Mouse (Mus musculus): ENCODE measurements around the gene Lpar5. TPM values are rescaled to one million over a fixed set of nuclear protein-coding genes. Genes with fewer than 3 reads are reported as not detected.

Lpar5 gene
- total RNA-seq, 2 experiments from 2014 or later, result 10.9 TPM; not detected in 1

- no peak for ATAC-seq (replicated peaks; ENCODE audit: low FRiP score, poor library complexity, severe bottlenecking)
Observed at GRCm38 (mm10) chr6:125107705-125108104, 40.0 kb downstream of the Lpar5 start.

- ATAC-seq (replicated peaks; ENCODE audit: low FRiP score, poor library complexity, severe bottlenecking), result no peak
Observed at GRCm38 (mm10) chr6:125109371-125109770, 41.7 kb downstream of the Lpar5 start.

- ATAC-seq (replicated peaks; ENCODE audit: low FRiP score, poor library complexity, severe bottlenecking), result peak; percentile 58
Observed at GRCm38 (mm10) chr6:125110927-125111326, 43.2 kb downstream of the Lpar5 start.

DNA sequence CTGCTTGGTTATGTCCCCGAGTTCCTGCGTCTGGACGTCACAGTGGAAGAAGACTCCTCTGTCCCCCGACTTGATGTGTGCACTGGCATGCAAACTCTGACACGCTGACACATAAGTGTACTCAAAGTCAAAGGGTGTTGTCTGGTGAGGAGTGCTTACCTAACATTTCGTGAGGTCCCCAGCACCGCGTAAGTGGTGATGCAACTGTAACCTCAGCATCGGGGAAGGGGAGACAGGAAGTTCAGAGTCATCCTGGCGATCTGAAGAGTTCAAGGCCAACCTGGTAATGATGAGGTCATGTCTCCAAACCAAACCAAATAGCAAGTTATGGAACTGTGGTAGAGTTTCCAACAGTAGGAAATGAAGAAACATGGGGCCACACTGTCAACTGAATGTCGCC, 44.8 kb downstream of the Lpar5 start:
- ATAC-seq (replicated peaks; ENCODE audit: low FRiP score, poor library complexity, severe bottlenecking), result no peak

DNA sequence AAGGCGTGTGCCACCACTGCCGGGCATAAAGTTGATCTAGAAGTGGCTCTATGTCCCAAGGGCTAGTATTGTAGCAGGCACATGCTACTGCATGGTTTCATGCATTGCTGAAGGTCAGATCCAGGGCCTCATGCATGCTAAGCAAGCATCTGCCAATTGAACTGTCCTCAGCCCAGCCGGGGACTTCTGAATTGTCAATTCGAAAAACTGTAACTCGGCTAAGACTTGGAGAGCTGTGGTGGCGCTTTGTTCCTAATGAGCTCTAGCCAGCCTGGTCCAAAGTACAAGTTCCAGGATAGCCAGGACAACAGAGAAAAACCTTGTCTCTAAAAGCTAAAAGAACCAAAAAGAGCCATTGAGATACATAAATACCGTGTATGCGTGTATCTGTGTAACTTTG, 51.7 kb downstream of the Lpar5 start:
- ATAC-seq (replicated peaks; ENCODE audit: low FRiP score, poor library complexity, severe bottlenecking), result no peak

GRCm38 (mm10) chr6:125128724-125129123, 61.0 kb downstream of the Lpar5 start:
- no peak for ATAC-seq (replicated peaks; ENCODE audit: low FRiP score, poor library complexity, severe bottlenecking)

- no peak for ATAC-seq (replicated peaks; ENCODE audit: low FRiP score, poor library complexity, severe bottlenecking)
Observed at GRCm38 (mm10) chr6:125129710-125130402, 62.1 kb downstream of the Lpar5 start.

GRCm38 (mm10) chr6:125131302-125132156, 63.8 kb downstream of the Lpar5 start, which contains the start of gene Nop2:
Gene Nop2, plus strand, starts transcription at chr6:125131909.
- peak; percentile 93 for ATAC-seq (replicated peaks; ENCODE audit: low FRiP score, poor library complexity, severe bottlenecking)

Other genes starting within 250 kb of the Lpar5 start
- 35.6 and 60.5 TPM in 2 replicates for gene Usp5, start 238.4 kb upstream of the Lpar5 start, total RNA-seq (2015; ENCODE audit: low replicate concordance)
- 41.2 and 53.1 TPM in 2 replicates for gene Usp5, start 238.4 kb upstream of the Lpar5 start, total RNA-seq (2017; ENCODE audit: low replicate concordance)
- 529 and 565 TPM in 2 replicates for gene Cdca3, start 238.4 kb upstream of the Lpar5 start, total RNA-seq (2015; ENCODE audit: low replicate concordance)
- gene Cdca3, start 238.4 kb upstream of the Lpar5 start, total RNA-seq (2017; ENCODE audit: low replicate concordance), result 409 and 459 TPM in 2 replicates
- gene Gnb3, start 227.6 kb upstream of the Lpar5 start, total RNA-seq (2015; ENCODE audit: low replicate concordance), result not detected in 2 replicates
- gene Gnb3, start 227.6 kb upstream of the Lpar5 start, total RNA-seq (2017; ENCODE audit: low replicate concordance), result not detected in 2 replicates
- gene P3h3, start 210.2 kb upstream of the Lpar5 start, total RNA-seq (2015; ENCODE audit: low replicate concordance), result 1.1 and 2.5 TPM in 2 replicates
- 0.83 and 3.0 TPM in 2 replicates for gene P3h3, start 210.2 kb upstream of the Lpar5 start, total RNA-seq (2017; ENCODE audit: low replicate concordance)
- not detected in 2 replicates for gene Gpr162, start 203.9 kb upstream of the Lpar5 start, total RNA-seq (2015; ENCODE audit: low replicate concordance)
- not detected in 2 replicates for gene Gpr162, start 203.9 kb upstream of the Lpar5 start, total RNA-seq (2017; ENCODE audit: low replicate concordance)
- gene Cd4, start 179.7 kb upstream of the Lpar5 start, total RNA-seq (2015; ENCODE audit: low replicate concordance), result 4.3 and 12.2 TPM in 2 replicates
- gene Cd4, start 179.7 kb upstream of the Lpar5 start, total RNA-seq (2017; ENCODE audit: low replicate concordance), result 5.0 and 6.8 TPM in 2 replicates
- gene Lag3, start 156.2 kb upstream of the Lpar5 start, total RNA-seq (2015; ENCODE audit: low replicate concordance), result 1.8 TPM in 1 of 2 replicates, not detected in the other
- gene Lag3, start 156.2 kb upstream of the Lpar5 start, total RNA-seq (2017; ENCODE audit: low replicate concordance), result 0.90 TPM in 1 of 2 replicates, not detected in the other
- gene Ptms, start 147.8 kb upstream of the Lpar5 start, total RNA-seq (2015; ENCODE audit: low replicate concordance), result 15.5 and 20.5 TPM in 2 replicates
- 7.9 and 18.6 TPM in 2 replicates for gene Ptms, start 147.8 kb upstream of the Lpar5 start, total RNA-seq (2017; ENCODE audit: low replicate concordance)
- 44.0 and 45.3 TPM in 2 replicates for gene Mlf2, start 136.5 kb upstream of the Lpar5 start, total RNA-seq (2015; ENCODE audit: low replicate concordance)
- gene Mlf2, start 136.5 kb upstream of the Lpar5 start, total RNA-seq (2017; ENCODE audit: low replicate concordance), result 18.5 and 42.2 TPM in 2 replicates
- 14.3 and 17.3 TPM in 2 replicates for gene Cops7a, start 102.4 kb upstream of the Lpar5 start, total RNA-seq (2015; ENCODE audit: low replicate concordance)
- 4.1 and 4.9 TPM in 2 replicates for gene Cops7a, start 102.4 kb upstream of the Lpar5 start, total RNA-seq (2017; ENCODE audit: low replicate concordance)
- not detected in 2 replicates for gene Pianp, start 71.2 kb upstream of the Lpar5 start, total RNA-seq (2015; ENCODE audit: low replicate concordance)
- gene Pianp, start 71.2 kb upstream of the Lpar5 start, total RNA-seq (2017; ENCODE audit: low replicate concordance), result not detected in 2 replicates
- 49.4 and 54.1 TPM in 2 replicates for gene Zfp384, start 58.8 kb upstream of the Lpar5 start, total RNA-seq (2015; ENCODE audit: low replicate concordance)
- 25.8 and 41.2 TPM in 2 replicates for gene Zfp384, start 58.8 kb upstream of the Lpar5 start, total RNA-seq (2017; ENCODE audit: low replicate concordance)
- 5.0 and 5.4 TPM in 2 replicates for gene Ing4, start 28.2 kb upstream of the Lpar5 start, total RNA-seq (2015; ENCODE audit: low replicate concordance)
- gene Ing4, start 28.2 kb upstream of the Lpar5 start, total RNA-seq (2017; ENCODE audit: low replicate concordance), result 59.6 and 60.0 TPM in 2 replicates
- gene Acrbp, start 18.2 kb upstream of the Lpar5 start, total RNA-seq (2015; ENCODE audit: low replicate concordance), result 4.3 and 9.6 TPM in 2 replicates
- 0.68 and 9.4 TPM in 2 replicates for gene Acrbp, start 18.2 kb upstream of the Lpar5 start, total RNA-seq (2017; ENCODE audit: low replicate concordance)
- 49.0 and 64.2 TPM in 2 replicates for gene Chd4, start 28.1 kb downstream of the Lpar5 start, total RNA-seq (2015; ENCODE audit: low replicate concordance)
- gene Chd4, start 28.1 kb downstream of the Lpar5 start, total RNA-seq (2017; ENCODE audit: low replicate concordance), result 176 and 220 TPM in 2 replicates
- gene Nop2, start 64.0 kb downstream of the Lpar5 start, total RNA-seq (2015; ENCODE audit: low replicate concordance), result 6.7 and 17.3 TPM in 2 replicates
- gene Nop2, start 64.0 kb downstream of the Lpar5 start, total RNA-seq (2017; ENCODE audit: low replicate concordance), result 5.7 and 8.9 TPM in 2 replicates
- gene Iffo1, start 77.3 kb downstream of the Lpar5 start, total RNA-seq (2015; ENCODE audit: low replicate concordance), result 5.9 and 11.5 TPM in 2 replicates
- gene Iffo1, start 77.3 kb downstream of the Lpar5 start, total RNA-seq (2017; ENCODE audit: low replicate concordance), result 9.7 and 15.7 TPM in 2 replicates
- gene Gapdh, start 98.5 kb downstream of the Lpar5 start, total RNA-seq (2015; ENCODE audit: low replicate concordance), result 683 and 752 TPM in 2 replicates
- gene Gapdh, start 98.5 kb downstream of the Lpar5 start, total RNA-seq (2017; ENCODE audit: low replicate concordance), result 153 and 228 TPM in 2 replicates
- 953 and 1,019 TPM in 2 replicates for gene Ncapd2, start 123.8 kb downstream of the Lpar5 start, total RNA-seq (2015; ENCODE audit: low replicate concordance)
- gene Ncapd2, start 123.8 kb downstream of the Lpar5 start, total RNA-seq (2017; ENCODE audit: low replicate concordance), result 924 and 1,011 TPM in 2 replicates
- 63.3 and 85.8 TPM in 2 replicates for gene Mrpl51, start 123.9 kb downstream of the Lpar5 start, total RNA-seq (2015; ENCODE audit: low replicate concordance)
- 64.1 and 65.3 TPM in 2 replicates for gene Mrpl51, start 123.9 kb downstream of the Lpar5 start, total RNA-seq (2017; ENCODE audit: low replicate concordance)
- 4.7 and 6.7 TPM in 2 replicates for gene Vamp1, start 147.6 kb downstream of the Lpar5 start, total RNA-seq (2015; ENCODE audit: low replicate concordance)
- 2.0 and 10.0 TPM in 2 replicates for gene Vamp1, start 147.6 kb downstream of the Lpar5 start, total RNA-seq (2017; ENCODE audit: low replicate concordance)
- 0.84 and 1.8 TPM in 2 replicates for gene Tapbpl, start 163.9 kb downstream of the Lpar5 start, total RNA-seq (2015; ENCODE audit: low replicate concordance)
- gene Tapbpl, start 163.9 kb downstream of the Lpar5 start, total RNA-seq (2017; ENCODE audit: low replicate concordance), result 6.7 and 6.8 TPM in 2 replicates
- 5.0 and 7.5 TPM in 2 replicates for gene Cd27, start 169.1 kb downstream of the Lpar5 start, total RNA-seq (2015; ENCODE audit: low replicate concordance)
- gene Cd27, start 169.1 kb downstream of the Lpar5 start, total RNA-seq (2017; ENCODE audit: low replicate concordance), result 0.51 and 1.2 TPM in 2 replicates
- gene Tuba3a, start 218.1 kb downstream of the Lpar5 start, total RNA-seq (2015; ENCODE audit: low replicate concordance), result not detected in 2 replicates
- not detected in 2 replicates for gene Tuba3a, start 218.1 kb downstream of the Lpar5 start, total RNA-seq (2017; ENCODE audit: low replicate concordance)
- 0.84 and 5.0 TPM in 2 replicates for gene Ltbr, start 246.0 kb downstream of the Lpar5 start, total RNA-seq (2015; ENCODE audit: low replicate concordance)
- gene Ltbr, start 246.0 kb downstream of the Lpar5 start, total RNA-seq (2017; ENCODE audit: low replicate concordance), result 2.8 and 3.5 TPM in 2 replicates